Mouse (Mus musculus): Measurements from ENCODE around the gene Zfp945. TPM values are rescaled to one million over a fixed set of nuclear protein-coding genes. Genes with fewer than 3 reads are reported as not detected.
A peak's percentile ranks its signal among the peaks of the same experiment; 100 is the strongest.

The Zfp945 gene
- polyA plus RNA-seq, 1 experiment from 2014 or later, result 21.2 TPM

DNA sequence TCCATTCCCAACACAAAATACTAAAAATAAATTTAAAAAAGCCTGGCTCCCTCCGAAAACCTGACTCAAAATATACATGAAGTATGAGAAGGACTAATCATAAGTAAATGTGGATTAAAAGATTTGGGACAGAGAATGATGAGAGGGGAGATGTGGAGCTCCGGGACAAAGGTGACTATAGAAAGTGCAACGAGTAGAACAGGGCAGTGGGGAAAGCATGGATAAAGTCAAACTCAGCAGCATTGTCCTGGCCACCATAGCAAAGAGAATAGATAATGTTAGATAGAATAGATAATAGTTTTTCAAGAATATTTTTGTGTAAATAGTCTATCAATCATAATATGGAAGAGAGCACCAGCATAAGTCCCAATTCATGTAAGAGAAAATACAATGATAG lies 48.7 kb downstream of the Zfp945 start:
- DNase-seq (ENCODE audit: low spot score) (no peak), ATAC-seq (ENCODE audit: insufficient read depth, low FRiP score, low TSS enrichment) (peak; percentile 11; the same call in 1 of the 2 replicates)
- H3K4me3 ChIP-seq (ENCODE audit: low read depth, low read length), result peak overlapping the region; percentile 63
- no peaks in the 10 kb centered on the region for H3K27me3 ChIP-seq (ENCODE audit: control insufficient read depth, insufficient read depth, low read length)
- H3K9me3 ChIP-seq (ENCODE audit: control insufficient read depth, low read length), result no peaks in the 10 kb centered on the region
- peak overlapping the region; percentile 41 for H3K4me2 ChIP-seq (ENCODE audit: low read depth)
- WGBS, result 76% methylated on average over 3 of the region's 3 CpGs
- no peaks in the 10 kb centered on the region for H3K4me1 ChIP-seq (ENCODE audit: control insufficient read depth, insufficient read depth, low read length)
- H3K27ac ChIP-seq (ENCODE audit: low read depth, low read length), result no peak overlapping the region
- H3K9ac ChIP-seq (ENCODE audit: low read length), result peak overlapping the region; percentile 86
- no peaks in the 10 kb centered on the region for H3K36me3 ChIP-seq (ENCODE audit: control insufficient read depth, insufficient read depth, low read length)

DNA sequence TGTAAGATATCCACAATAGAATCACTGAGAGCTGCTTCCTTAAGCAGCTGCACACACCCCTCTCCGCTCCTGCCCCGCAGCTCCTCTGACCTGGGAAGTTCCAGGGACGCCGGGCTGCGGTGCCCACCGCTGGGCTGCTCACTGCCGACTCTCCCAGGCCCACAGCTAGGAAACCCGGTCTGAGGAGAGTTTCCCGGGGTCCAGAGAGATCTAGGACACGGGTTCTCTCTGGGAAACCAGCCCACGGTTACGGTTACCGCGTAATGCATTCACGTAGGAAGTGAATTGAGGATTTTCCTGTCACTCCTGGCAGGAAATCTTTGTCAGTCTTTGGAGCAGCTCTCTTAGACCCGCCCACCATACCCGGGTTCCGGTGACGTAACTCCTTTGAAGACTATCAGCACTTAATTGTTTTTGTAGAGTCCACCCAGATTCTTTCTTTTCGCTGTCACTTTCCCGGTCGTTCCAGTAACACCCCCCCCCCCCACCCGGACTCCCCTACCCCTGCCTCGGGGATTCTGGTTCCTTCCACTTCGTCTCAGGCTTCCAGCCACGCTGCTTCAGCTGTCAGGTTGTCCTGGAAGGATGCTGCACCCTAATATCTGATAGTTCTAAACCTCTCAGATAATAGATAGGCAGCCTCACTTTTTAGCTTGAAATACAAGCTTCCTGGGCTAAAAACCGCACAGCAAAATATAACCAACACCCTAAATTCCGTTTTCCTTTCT lies 49.3 kb downstream of the Zfp945 start:
- Histone ChIP-seq H3K9me3 (ENCODE audit: control insufficient read depth, low read length) (no peaks in the 10 kb centered on the region), H3K4me1 (ENCODE audit: control insufficient read depth, insufficient read depth, low read length) (no peaks in the 10 kb centered on the region), H3K36me3 (ENCODE audit: control insufficient read depth, insufficient read depth, low read length) (no peaks in the 10 kb centered on the region), H3K4me2 (ENCODE audit: low read depth) (peak overlapping the region; percentile 41), H3K4me3 (ENCODE audit: low read depth, low read length) (peak overlapping the region; percentile 63), H3K27ac (ENCODE audit: low read depth, low read length) (peak overlapping the region; percentile 78), H3K9ac (ENCODE audit: low read length) (peak overlapping the region; percentile 86), H3K27me3 (ENCODE audit: control insufficient read depth, insufficient read depth, low read length) (no peaks in the 10 kb centered on the region)
- DNase-seq (ENCODE audit: low spot score), result peak; percentile 85
- 2% methylated on average over 28 of the region's 28 CpGs for WGBS
- peak; percentile 97 for ATAC-seq (ENCODE audit: insufficient read depth, low FRiP score, low TSS enrichment)

DNA sequence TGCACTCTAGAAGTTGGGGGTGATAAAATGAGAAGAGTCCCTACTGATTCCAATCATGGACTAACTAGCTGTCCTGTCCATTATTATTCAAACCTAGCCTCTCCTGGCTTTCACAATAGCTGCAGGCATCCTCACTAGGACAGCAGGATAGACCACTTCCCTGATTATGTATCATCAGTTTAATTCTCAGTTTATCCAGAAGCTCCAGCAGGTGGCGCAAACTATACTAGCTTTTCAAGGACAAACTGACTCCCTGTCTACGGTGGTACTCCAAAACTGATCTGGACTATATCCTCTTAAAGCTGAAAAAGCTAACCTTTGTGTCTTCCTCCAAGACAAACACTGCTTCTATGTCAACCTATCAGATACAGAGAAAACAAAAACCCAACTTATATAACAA lies 67.2 kb downstream of the Zfp945 start:
- 73% methylated on average over 2 of the region's 2 CpGs for WGBS
- Histone ChIP-seq H3K27me3 (ENCODE audit: control insufficient read depth, insufficient read depth, low read length) (no peaks in the 10 kb centered on the region), H3K27ac (ENCODE audit: low read depth, low read length) (no peak overlapping the region), H3K4me3 (ENCODE audit: low read depth, low read length) (no peak overlapping the region), H3K4me1 (ENCODE audit: control insufficient read depth, insufficient read depth, low read length) (no peaks in the 10 kb centered on the region), H3K4me2 (ENCODE audit: low read depth) (no peak overlapping the region), H3K9ac (ENCODE audit: low read length) (no peak overlapping the region), H3K36me3 (ENCODE audit: control insufficient read depth, insufficient read depth, low read length) (no peaks in the 10 kb centered on the region), H3K9me3 (ENCODE audit: control insufficient read depth, low read length) (no peaks in the 10 kb centered on the region)
- ATAC-seq (ENCODE audit: insufficient read depth, low FRiP score, low TSS enrichment) (no peak), DNase-seq (ENCODE audit: low spot score) (no peak)

Other genes with a start within 250 kb of the Zfp945 start
- gene Vmn2r113, start 75.8 kb upstream of the Zfp945 start, polyA plus RNA-seq (2014; fragmentation: Nextera tagmentation; extraction: Ambion mirVana), result not detected in 2 replicates
- gene Vmn2r-ps130, start 194.0 kb upstream of the Zfp945 start, polyA plus RNA-seq (2014; fragmentation: Nextera tagmentation; extraction: Ambion mirVana), result not detected in 2 replicates

All from neural tube, embryonic 11.5 days (tissue).